ENCODE assay signal across 20 mouse cellular contexts in genomic region chr7:125308433-125308832, GRCm38 (mm10).
"Had no signal": no experiment of that assay in that cellular context is flagged by ENCODE, and none has a peak within 500 bp of the region (broad histone marks: within the 10 kb centered on the region; RNA-seq: fewer than 3 reads in every experiment).

No protein-coding gene starts in this region.

- H3K9ac ChIP-seq: liver, embryonic 13.5 days; liver, embryonic 15.5 days; liver, postnatal 0 days; lung, embryonic 15.5 days; midbrain, embryonic 12.5 days had no signal

- DNase-seq: liver, embryonic 13.5 days; liver, postnatal 0 days; lung, adult 2 months; lung, postnatal 14 days; lung, postnatal 36 days; retina, postnatal 1 day; right cerebral cortex, adult 18-20 months; right cerebral cortex, postnatal 25 days; right cerebral cortex, postnatal 4 days; spleen, adult 18-20 months; thymus, adult 18-20 months; thymus, postnatal 14 days; thymus, postnatal 36 days had no signal

- H3K27me3 ChIP-seq: liver, embryonic 13.5 days; liver, embryonic 15.5 days; lung, embryonic 15.5 days; midbrain, embryonic 12.5 days had no signal

- H3K4me2 ChIP-seq: liver, embryonic 11.5 days; liver, embryonic 13.5 days; liver, embryonic 15.5 days; lung, embryonic 15.5 days; midbrain, embryonic 12.5 days had no signal

- H3K36me3 ChIP-seq: liver, embryonic 13.5 days; liver, embryonic 15.5 days; lung, embryonic 15.5 days; midbrain, embryonic 12.5 days had no signal

- H3K4me3 ChIP-seq: liver, embryonic 13.5 days; liver, embryonic 15.5 days; lung, embryonic 15.5 days; megakaryocyte, embryonic 14.5 days; midbrain, embryonic 12.5 days had no signal

- H3K4me1 ChIP-seq: liver, embryonic 13.5 days; liver, embryonic 15.5 days; lung, embryonic 15.5 days; midbrain, embryonic 12.5 days had no signal

- ATAC-seq: liver, postnatal 0 days; lung, postnatal 0 days had no signal

- H3K9me3 ChIP-seq: liver, embryonic 13.5 days; liver, embryonic 15.5 days; lung, embryonic 15.5 days; megakaryocyte, embryonic 14.5 days; midbrain, embryonic 12.5 days had no signal

- H3K27ac ChIP-seq: liver, embryonic 13.5 days; liver, embryonic 15.5 days; lung, embryonic 15.5 days; macrophage; midbrain, embryonic 12.5 days had no signal
